Mouse (Mus musculus) spleen, adult 2 months (tissue): ENCODE measurements around the gene Macrod2.

Experiments used
- CTCF ChIP-seq: fragments of 200-500 bp; IDR thresholded peaks from 2 replicates; pipeline ENCODE4 v1.5.1; 2011; ENCODE audit warnings: mild to moderate bottlenecking, inconsistent platforms; ENCODE audit not compliant: insufficient read depth, insufficient read length, insufficient replicate concordance; ENCODE audit errors: extremely low read depth
- POLR2A ChIP-seq: fragments of 200-500 bp; IDR thresholded peaks from 2 replicates; pipeline ENCODE4 v1.6.1; 2011; ENCODE audit warnings: low read depth, low read length, inconsistent platforms

DNA sequence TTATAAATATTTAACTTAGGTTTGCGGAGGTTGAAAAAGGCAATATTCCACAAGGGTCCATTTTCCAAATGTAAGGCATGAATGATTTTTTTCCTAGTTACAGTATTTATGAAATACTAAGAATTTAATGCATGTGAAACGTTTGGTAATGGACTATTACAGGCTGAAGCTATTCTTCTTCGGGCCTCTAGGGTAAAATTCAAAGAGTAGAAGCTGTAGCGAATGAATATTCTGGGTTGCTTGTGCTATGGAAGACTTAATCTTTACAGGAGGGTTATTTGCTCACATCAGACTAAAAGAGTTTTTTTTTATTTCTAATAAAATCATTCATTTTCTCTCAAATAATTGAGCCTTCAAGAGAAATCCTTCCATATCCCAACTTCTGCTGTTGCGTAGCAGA lies 1039.0 kb downstream of the Macrod2 start:
- TF ChIP-seq CTCF (no peak), POLR2A (no peak)
